Mouse (Mus musculus): ENCODE measurements at regions not wholly inside any gene's neighbourhood (a gene's known extent, or its start where the extent isn't known, plus 50 kb on each side); places are given as distances from the start of the nearest gene placed in this dataset.

GRCm38 (mm10) chr12:71450680-71451463, 141.2 kb downstream of the Dact1 start:
- TF ChIP-seq CTCF (IDR thresholded peaks at IDR 0.05; ENCODE audit: low read depth, low read length) (no peak), GATA2 (IDR thresholded peaks at IDR 0.05; ENCODE audit: borderline replicate concordance, low read depth, low read length) (no peak), TAL1 (conservative IDR thresholded peaks at IDR 0.05; ENCODE audit: low read depth, low read length) (no peak), POLR2AphosphoS5 (IDR thresholded peaks at IDR 0.05; ENCODE audit: insufficient replicate concordance, low read depth, low read length) (no peak), GATA1 (IDR thresholded peaks at IDR 0.05; ENCODE audit: borderline replicate concordance, low read length) (no peak)
